Mouse (Mus musculus) embryonic stem cell, embryonic (primary cell): ENCODE data around the gene Gpr84.

Experiments
- CTCF ChIA-PET, 4 experiments: fragments of 300-600 bp in 2 of 4; fragments of 350-600 bp in 2 of 4; sonication (Branson Sonifier 250); formaldehyde crosslinking; loops; one replicate each; lab custom pipeline; 2022; ENCODE audit warnings: inconsistent platforms in 2 of 4; lab: Charles Lee
- POLR2A ChIA-PET, 4 experiments: fragments of 300-600 bp in 2 of 4; fragments of 350-600 bp in 2 of 4; sonication (Branson Sonifier 250); formaldehyde crosslinking; loops; one replicate each; lab custom pipeline; 2022; ENCODE audit warnings: antibody characterized with exemption in 4 of 4, inconsistent platforms in 1 of 4; lab: Charles Lee

Gene Gpr84

GRCm38 (mm10) chr15:103272419-103273279, 37.8 kb downstream of the Gpr84 start, which contains the start of gene Copz1:
Gene Copz1 (plus strand): TSS chr15:103272714.
- POLR2A ChIA-PET: interaction anchor here (0.5 to 9.6 kb wide), 89 partner anchors 8 to 1026 kb away, joined by 3 to 243 read pairs (median 5); partner anchors contain the start of genes Cbx5 (in 3 of the 4), Hnrnpa1 (in 3 of the 4), Nfe2 (in 2 of the 4) and Gpr84 (in 1 of the 4)
- CTCF ChIA-PET: interaction anchor here (0.5 to 4.3 kb wide), 48 partner anchors 8 to 607 kb away, joined by 3 to 88 read pairs (median 5); partner anchors contain the start of genes Cbx5 (in 1 of the 4), Gpr84 (in 1 of the 4) and Nfe2 (in 1 of the 4)

- ChIA-PET POLR2A (interaction anchor here in 2 of 4 experiments (0.6 to 9.6 kb wide), 4 partner anchors 16 to 753 kb away, joined by 3 to 243 read pairs (median 69); no protein-coding TSS in a partner anchor), CTCF (interaction anchor here in 2 of 4 experiments (0.6 to 1.8 kb wide), 4 partner anchors 15 to 83 kb away, joined by 3 to 5 read pairs (median 4); no protein-coding TSS in a partner anchor)
Measured at GRCm38 (mm10) chr15:103268903-103269302, 41.5 kb downstream of the Gpr84 start.

- ChIA-PET CTCF (no interaction called here), POLR2A (interaction anchor here in 1 of 4 experiments (1.0 kb wide), 1 partner anchor 16 kb away, joined by 3 read pairs; no protein-coding TSS in a partner anchor)
Measured at GRCm38 (mm10) chr15:103264794-103265193, 45.6 kb downstream of the Gpr84 start.

GRCm38 (mm10) chr15:103259989-103260388, 50.4 kb downstream of the Gpr84 start:
- CTCF ChIA-PET: interaction anchor here in 2 of 4 experiments (0.6 to 1.3 kb wide), 6 partner anchors 12 to 36 kb away, joined by 3 to 8 read pairs (median 4); partner anchors contain the start of gene Copz1 (in 1 of the 2)
- POLR2A ChIA-PET: interaction anchor here in 3 of 4 experiments (0.6 to 4.9 kb wide), 10 partner anchors 9 to 64 kb away, joined by 3 to 62 read pairs (median 4); partner anchors contain the start of gene Copz1 (in 1 of the 3)

- POLR2A ChIA-PET: interaction anchor here (0.6 to 4.9 kb wide), 15 partner anchors 8 to 69 kb away, joined by 3 to 62 read pairs (median 4); partner anchors contain the start of gene Copz1 (in 2 of the 4)
Measured at GRCm38 (mm10) chr15:103259162-103259561, 51.2 kb downstream of the Gpr84 start.

More at GRCm38 (mm10) chr15:103259162-103259561, 51.2 kb downstream of the Gpr84 start:
- CTCF ChIA-PET: interaction anchor here in 3 of 4 experiments (0.8 to 1.7 kb wide), 5 partner anchors 13 to 68 kb away, joined by 3 to 8 read pairs (median 5); partner anchors contain the start of gene Copz1 (in 1 of the 3)
